Mouse (Mus musculus) kidney, embryonic 16.5 days (tissue): ENCODE measurements around the gene Mak. TPM values are rescaled to one million over a fixed set of nuclear protein-coding genes. Genes with fewer than 3 reads are reported as not detected.

Source experiments
- ATAC-seq: fragments of 200-750 bp; cut with Nextera tagmentation; 2 replicates; pipeline ENCODE4 v1.8.0; 2017; ENCODE audit warnings: moderate TSS enrichment; ENCODE audit not compliant: low FRiP score, low TSS enrichment
- H3K27ac ChIP-seq: fragments of 300-500 bp; sonication (generic); 2 replicates; pipeline ENCODE4 v1.5.1; 2014; ENCODE audit warnings: low read length
- H3K27me3 ChIP-seq: fragments of 300-500 bp; sonication (generic); 2 replicates; pipeline ENCODE4 v1.6.1; 2014; ENCODE audit warnings: low read length, control low read depth, mixed read lengths; ENCODE audit not compliant: insufficient read depth
- H3K36me3 ChIP-seq: fragments of 300-500 bp; sonication (generic); 2 replicates; pipeline ENCODE4 v1.6.1; 2014; ENCODE audit warnings: low read length, control low read depth, mixed read lengths; ENCODE audit not compliant: insufficient read depth
- H3K4me1 ChIP-seq: fragments of 300-500 bp; sonication (generic); 2 replicates; pipeline ENCODE4 v1.6.1; 2014; ENCODE audit warnings: low read length, control low read depth, mixed read lengths; ENCODE audit not compliant: insufficient read depth
- H3K4me2 ChIP-seq: fragments of 300-500 bp; sonication (generic); replicated peaks from 2 replicates; pipeline ENCODE4 v1.6.1; 2014; ENCODE audit warnings: low read depth, low read length
- H3K4me3 ChIP-seq: fragments of 300-500 bp; sonication (generic); 2 replicates; pipeline ENCODE4 v1.5.1; 2014; ENCODE audit warnings: mild to moderate bottlenecking, low read length
- H3K9ac ChIP-seq: fragments of 300-500 bp; sonication (generic); replicated peaks from 2 replicates; pipeline ENCODE4 v1.6.1; 2014; ENCODE audit warnings: low read length
- H3K9me3 ChIP-seq: fragments of 300-500 bp; sonication (generic); 2 replicates; pipeline ENCODE4 v1.6.1; 2016; ENCODE audit warnings: low read length, control low read depth
- WGBS: fragments of 180-500 bp; shearing (Covaris S2); extraction: QIAGEN DNeasy Blood & Tissue Kit; methylation state at CpG from one replicate; pipeline ENCODE4 v1.1.7; 2014; 5-methylcytosine and 5-hydroxymethylcytosine counted together
- polyA plus RNA-seq: library from polyadenylated mRNA; unstranded; fragments of >200 nt; fragmentation: Nextera tagmentation; extraction: Ambion mirVana; gene quantifications from 2 replicates; pipeline ENCODE4 v1.2.1, GENCODE M21; 2015

The Mak gene
- polyA plus RNA-seq, 1 experiment from 2014 or later = 0.70 TPM

GRCm38 (mm10) chr13:41100031-41100430 lies 20.5 kb upstream of the Mak start:
- no peak for ATAC-seq
- WGBS = 98% methylated on average over 2 of the region's 2 CpGs
- Histone ChIP-seq H3K4me2 (no peak overlapping the region), H3K4me3 (no peak overlapping the region), H3K4me1 (no peaks in the 10 kb centered on the region), H3K9me3 (no peaks in the 10 kb centered on the region), H3K27me3 (no peaks in the 10 kb centered on the region), H3K36me3 (no peaks in the 10 kb centered on the region), H3K9ac (no peak overlapping the region), H3K27ac (no peak overlapping the region)

GRCm38 (mm10) chr13:41098325-41098724 lies 18.8 kb upstream of the Mak start:
- no peak for ATAC-seq
- H3K4me3 ChIP-seq = no peak overlapping the region
- H3K36me3 ChIP-seq = no peaks in the 10 kb centered on the region
- no peak overlapping the region for H3K9ac ChIP-seq
- H3K4me2 ChIP-seq = no peak overlapping the region
- no peak overlapping the region for H3K27ac ChIP-seq
- H3K9me3 ChIP-seq = no peaks in the 10 kb centered on the region
- 88% methylated on average over 15 of the region's 15 CpGs for WGBS
- H3K4me1 ChIP-seq = no peaks in the 10 kb centered on the region
- H3K27me3 ChIP-seq = no peaks in the 10 kb centered on the region

- H3K27ac ChIP-seq = no peak overlapping the region
- no peaks in the 10 kb centered on the region for H3K9me3 ChIP-seq
- no peak overlapping the region for H3K9ac ChIP-seq
- no peaks in the 10 kb centered on the region for H3K27me3 ChIP-seq
- 69% methylated on average over 16 of the region's 16 CpGs for WGBS
- H3K36me3 ChIP-seq = no peaks in the 10 kb centered on the region
- H3K4me1 ChIP-seq = no peaks in the 10 kb centered on the region
- H3K4me3 ChIP-seq = no peak overlapping the region
- ATAC-seq = no peak
- no peak overlapping the region for H3K4me2 ChIP-seq
Observed at GRCm38 (mm10) chr13:41097324-41098058, 18.0 kb upstream of the Mak start.

GRCm38 (mm10) chr13:41094160-41094559 lies 14.7 kb upstream of the Mak start:
- Histone ChIP-seq H3K9me3 (no peaks in the 10 kb centered on the region), H3K9ac (no peak overlapping the region), H3K4me3 (no peak overlapping the region), H3K4me1 (no peaks in the 10 kb centered on the region), H3K27me3 (0 out of 2 replicates have a peak, but pooled peaks cover 3% of the 10 kb centered on the region), H3K4me2 (no peak overlapping the region), H3K36me3 (no peaks in the 10 kb centered on the region), H3K27ac (no peak overlapping the region)
- no peak for ATAC-seq
- 86% methylated on average over 10 of the region's 10 CpGs for WGBS

- Histone ChIP-seq H3K4me1 (no peaks in the 10 kb centered on the region), H3K9me3 (no peaks in the 10 kb centered on the region), H3K9ac (no peak overlapping the region), H3K4me2 (no peak overlapping the region; the same call in 1 of the 2 replicates), H3K36me3 (no peaks in the 10 kb centered on the region), H3K27me3 (0 out of 2 replicates have a peak, but pooled peaks cover 3% of the 10 kb centered on the region), H3K27ac (no peak overlapping the region), H3K4me3 (no peak overlapping the region)
- no peak for ATAC-seq
- WGBS = 43% methylated on average over 10 of the region's 10 CpGs
Observed at GRCm38 (mm10) chr13:41091271-41091670, 11.8 kb upstream of the Mak start.

GRCm38 (mm10) chr13:41088746-41089145 lies 9.2 kb upstream of the Mak start:
- Histone ChIP-seq H3K36me3 (no peaks in the 10 kb centered on the region), H3K27me3 (0 out of 2 replicates have a peak, but pooled peaks cover 3% of the 10 kb centered on the region), H3K4me1 (no peaks in the 10 kb centered on the region), H3K4me3 (no peak overlapping the region), H3K9ac (no peak overlapping the region), H3K4me2 (no peak overlapping the region), H3K27ac (no peak overlapping the region), H3K9me3 (no peaks in the 10 kb centered on the region)
- no peak for ATAC-seq

GRCm38 (mm10) chr13:41085140-41085539 lies 5.6 kb upstream of the Mak start:
- ATAC-seq = no peak
- H3K27me3 ChIP-seq = no peaks in the 10 kb centered on the region
- H3K36me3 ChIP-seq = no peaks in the 10 kb centered on the region
- H3K4me2 ChIP-seq = no peak overlapping the region
- H3K9me3 ChIP-seq = no peaks in the 10 kb centered on the region
- H3K9ac ChIP-seq = no peak overlapping the region
- H3K27ac ChIP-seq = no peak overlapping the region
- WGBS = 16% methylated on average over 2 of the region's 2 CpGs
- no peaks in the 10 kb centered on the region for H3K4me1 ChIP-seq
- H3K4me3 ChIP-seq = no peak overlapping the region

GRCm38 (mm10) chr13:41084521-41084920 lies 5.0 kb upstream of the Mak start:
- 81% methylated on average over 3 of the region's 3 CpGs for WGBS
- no peak overlapping the region for H3K9ac ChIP-seq
- H3K4me2 ChIP-seq = no peak overlapping the region
- no peaks in the 10 kb centered on the region for H3K9me3 ChIP-seq
- no peak overlapping the region for H3K4me3 ChIP-seq
- H3K27me3 ChIP-seq = no peaks in the 10 kb centered on the region
- no peak for ATAC-seq
- H3K36me3 ChIP-seq = no peaks in the 10 kb centered on the region
- peaks cover 3% of the 10 kb centered on the region; the same call in 1 of the 2 replicates for H3K4me1 ChIP-seq
- H3K27ac ChIP-seq = no peak overlapping the region

- WGBS = 90% methylated on average over 6 of the region's 6 CpGs
- no peak overlapping the region for H3K27ac ChIP-seq
Observed at GRCm38 (mm10) chr13:41080700-41081099, 1.2 kb upstream of the Mak start.

GRCm38 (mm10) chr13:41079859-41080258 lies 353 bp upstream of the Mak start:
- Histone ChIP-seq H3K9me3 (no peaks in the 10 kb centered on the region), H3K4me2 (peak overlapping the region; percentile 91), H3K4me1 (peaks cover 3% of the 10 kb centered on the region; the same call in 1 of the 2 replicates), H3K4me3 (peak overlapping the region; percentile 53; the same call in 1 of the 2 replicates), H3K9ac (no peak overlapping the region), H3K27me3 (peaks cover 7% of the 10 kb centered on the region), H3K36me3 (no peaks in the 10 kb centered on the region), H3K27ac (no peak overlapping the region)
- ATAC-seq = no peak
- WGBS = 57% methylated on average over 5 of the region's 5 CpGs

More at GRCm38 (mm10) chr13:41080700-41081099, 1.2 kb upstream of the Mak start:
- Histone ChIP-seq H3K4me3 (no peak overlapping the region), H3K9ac (no peak overlapping the region), H3K9me3 (no peaks in the 10 kb centered on the region), H3K4me1 (peaks cover 3% of the 10 kb centered on the region; the same call in 1 of the 2 replicates), H3K36me3 (no peaks in the 10 kb centered on the region), H3K27me3 (peaks cover 7% of the 10 kb centered on the region), H3K4me2 (no peak overlapping the region)
- no peak for ATAC-seq
